Mouse (Mus musculus) spleen, adult 18-20 months (tissue): Measurements from ENCODE around the gene Olfr547.
"Not testable (repeated sequence)": the region's sequence is repeated elsewhere in the genome, so short reads cannot be mapped to it uniquely, and the experiment has no call there.

Experiments used
- DNase-seq, 2 experiments: peaks; one replicate each; pipeline ENCODE4 v3.0.0; 2022; ENCODE audit warnings: mixed read lengths in 2 of 2

The Olfr547 gene

DNA sequence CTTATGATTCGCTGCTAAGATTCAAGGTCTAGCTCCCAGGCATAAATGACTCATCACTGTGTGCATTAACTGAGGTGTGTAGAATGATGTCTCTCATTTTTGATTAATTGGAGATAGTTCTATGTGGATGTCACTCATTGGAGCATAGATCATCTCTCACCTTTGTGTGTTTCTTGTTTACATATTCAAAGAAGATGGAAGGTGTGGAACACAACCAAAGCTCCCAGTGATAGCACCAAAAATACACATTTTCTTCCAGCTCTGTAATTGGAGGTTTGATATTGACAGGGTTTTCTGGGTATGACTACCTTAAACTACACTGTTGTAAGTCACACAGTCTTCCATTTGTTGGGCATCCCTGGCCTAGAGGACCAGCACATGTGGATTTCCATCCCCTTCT lies at the start of gene Olfr547:
TSS of gene Olfr547 (plus strand) at position 301 of the 400 bp plus-strand sequence.
- no peak for DNase-seq

DNA sequence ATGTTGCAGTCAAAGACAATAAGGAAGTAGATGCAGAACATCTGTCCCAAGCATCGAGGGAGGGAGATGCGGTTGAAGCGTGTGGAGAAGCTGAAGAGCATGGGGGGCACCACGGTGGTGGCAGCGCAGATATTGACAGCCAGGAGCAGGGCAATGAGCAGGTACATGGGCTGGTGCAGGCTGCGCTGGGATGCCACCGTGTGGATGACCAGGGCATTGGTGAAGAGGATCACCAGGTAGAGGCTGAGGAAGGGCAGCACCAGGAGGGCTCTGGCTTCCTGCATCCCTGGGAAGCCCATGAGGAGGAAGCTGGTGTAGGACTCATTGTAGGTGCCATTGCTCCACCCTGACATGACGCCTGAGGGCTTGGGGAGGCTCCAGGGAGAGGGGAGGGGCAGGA lies 49.8 kb upstream of the Olfr547 start:
- not testable (repeated sequence) for DNase-seq

DNA sequence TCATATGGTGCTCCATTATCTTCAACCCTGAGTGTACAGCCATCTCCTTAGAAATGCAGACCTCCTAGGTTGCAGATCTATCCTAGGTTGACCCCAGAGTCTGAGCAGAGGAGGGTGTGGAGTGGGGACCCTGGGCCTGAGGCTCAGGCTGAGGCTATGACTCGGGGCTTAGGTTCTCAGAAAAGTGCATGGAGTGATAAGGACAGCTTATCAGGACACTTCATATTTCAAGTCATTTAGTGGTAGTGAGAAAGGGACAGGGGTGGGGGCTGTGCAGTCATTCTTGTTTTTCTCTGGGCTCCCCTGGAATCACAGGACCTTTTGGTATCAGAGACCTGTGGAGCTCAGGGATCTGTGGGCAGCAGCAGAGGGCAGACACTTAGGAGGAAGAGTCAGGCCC lies 48.4 kb upstream of the Olfr547 start:
- no peak for DNase-seq

DNA sequence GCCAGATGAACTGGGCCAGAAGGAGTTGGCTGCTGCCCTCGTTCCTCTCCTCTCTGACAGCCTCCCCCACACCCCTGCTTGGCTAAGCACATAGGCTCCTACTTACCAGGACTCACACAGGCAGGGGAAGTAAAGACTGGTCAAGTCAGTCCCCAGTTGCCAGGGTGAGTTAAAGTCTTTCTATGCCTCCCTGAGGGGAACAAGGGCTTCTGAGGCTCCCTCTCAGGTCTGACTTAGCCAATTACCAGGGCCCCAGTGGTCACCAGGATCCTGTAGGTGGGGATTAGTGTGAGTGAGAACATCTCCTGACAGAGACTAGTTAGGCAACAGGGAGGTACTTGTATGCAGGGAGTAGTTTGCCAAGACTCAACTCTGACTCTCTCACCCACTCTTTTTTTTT lies 46.4 kb upstream of the Olfr547 start, which contains the start of gene Olfr544:
TSS of gene Olfr544 (minus strand) at position 153 of the 400 bp plus-strand sequence.
- DNase-seq = no peak

DNA sequence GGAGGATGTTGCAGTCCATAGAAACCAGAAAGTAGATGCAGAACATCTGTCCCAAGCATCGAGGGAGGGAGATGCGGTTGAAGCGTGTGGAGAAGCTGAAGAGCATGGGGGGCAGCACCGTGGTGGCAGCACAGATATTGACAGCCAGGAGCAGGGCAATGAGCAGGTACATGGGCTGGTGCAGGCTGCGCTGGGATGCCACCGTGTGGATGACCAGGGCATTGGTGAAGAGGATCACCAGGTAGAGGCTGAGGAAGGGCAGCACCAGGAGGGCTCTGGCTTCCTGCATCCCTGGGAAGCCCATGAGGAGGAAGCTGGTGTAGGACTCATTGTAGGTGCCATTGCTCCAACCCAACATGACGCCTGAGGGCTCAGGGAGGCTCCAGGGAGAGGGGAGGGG lies 40.1 kb upstream of the Olfr547 start:
- DNase-seq = not testable (repeated sequence)

DNA sequence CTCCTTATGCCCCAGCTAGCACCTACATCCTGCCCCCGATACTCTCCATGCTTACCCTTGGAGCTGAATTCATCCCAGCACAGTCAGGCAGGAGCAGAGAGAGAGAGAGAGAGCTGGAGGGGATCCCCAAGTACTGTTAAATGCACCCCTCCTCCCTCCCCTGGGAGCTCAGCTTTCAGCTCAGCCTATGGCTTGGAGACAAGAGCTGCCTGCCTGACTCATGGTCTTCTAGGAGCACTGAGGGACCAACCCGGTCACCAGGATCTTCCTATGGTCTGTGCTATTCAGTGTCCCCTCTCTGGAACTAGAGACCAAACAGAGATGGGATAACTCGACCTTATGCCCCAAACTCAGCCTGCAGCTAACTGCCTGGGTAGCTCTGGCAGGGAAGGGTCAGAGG lies 35.1 kb upstream of the Olfr547 start, which contains the start of gene Olfr545:
TSS of gene Olfr545 (minus strand) at position 101 of the 400 bp plus-strand sequence.
- no peak for DNase-seq

DNA sequence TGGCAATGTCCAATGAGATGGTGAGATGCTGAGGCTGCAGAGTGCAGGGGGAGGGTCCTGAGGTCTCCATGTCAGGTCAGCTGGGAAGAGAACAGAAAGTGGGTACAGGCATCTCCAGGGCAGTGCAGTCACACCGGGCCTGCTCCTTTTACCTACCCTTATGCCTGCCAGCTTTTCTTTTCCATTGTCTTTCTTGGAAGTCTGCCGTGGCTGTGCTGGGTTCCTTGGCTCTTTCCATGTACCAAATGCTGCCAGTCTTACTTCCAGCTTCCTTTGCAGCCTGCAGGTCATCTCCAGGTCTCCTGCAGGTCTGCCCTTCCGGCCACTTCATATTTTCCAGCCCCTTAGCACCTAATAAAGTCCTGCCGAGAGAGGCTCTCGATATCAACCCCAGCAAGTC lies 32.6 kb upstream of the Olfr547 start:
- DNase-seq = no peak

DNA sequence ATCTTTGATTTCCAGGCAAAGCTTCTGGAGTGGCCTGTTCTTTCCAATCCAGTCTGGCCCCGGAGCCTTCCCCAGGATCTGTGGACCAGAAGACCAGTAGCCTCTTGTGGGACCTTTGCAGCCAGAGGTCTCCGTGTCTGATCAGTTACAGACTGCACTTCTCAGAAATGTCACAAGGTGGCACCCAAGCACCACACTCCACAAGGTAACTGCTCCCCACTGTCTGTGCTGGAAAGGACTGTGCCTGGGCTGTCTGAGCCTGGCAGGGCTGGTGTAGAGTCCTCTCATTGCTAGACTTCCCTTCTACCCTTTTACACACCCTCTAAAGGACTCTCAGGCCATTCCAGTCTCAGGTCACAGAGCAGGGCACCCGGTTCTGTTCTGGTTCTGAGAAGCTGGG lies 27.7 kb upstream of the Olfr547 start:
- DNase-seq = peak; percentile 35 to 65

DNA sequence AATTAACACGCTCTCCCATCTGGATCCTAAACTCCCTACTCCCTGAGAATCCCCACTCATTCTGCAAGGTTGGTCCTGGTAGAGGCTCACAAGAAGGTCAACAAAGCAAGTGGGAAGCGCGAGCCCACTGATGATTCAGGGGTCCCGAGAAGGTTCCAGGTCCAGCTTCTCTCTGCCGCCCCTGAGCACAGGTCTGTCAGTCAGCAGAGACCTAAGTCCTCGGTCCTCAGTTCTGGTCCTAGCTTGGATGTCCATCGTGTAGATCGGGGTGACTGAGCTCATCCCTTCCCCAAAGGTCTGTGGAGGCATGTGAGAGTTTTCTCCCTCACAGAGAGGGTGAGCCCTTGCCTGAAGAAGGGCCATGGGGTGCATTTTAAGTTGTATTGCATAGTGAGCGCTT lies 26.5 kb upstream of the Olfr547 start:
- no peak for DNase-seq

DNA sequence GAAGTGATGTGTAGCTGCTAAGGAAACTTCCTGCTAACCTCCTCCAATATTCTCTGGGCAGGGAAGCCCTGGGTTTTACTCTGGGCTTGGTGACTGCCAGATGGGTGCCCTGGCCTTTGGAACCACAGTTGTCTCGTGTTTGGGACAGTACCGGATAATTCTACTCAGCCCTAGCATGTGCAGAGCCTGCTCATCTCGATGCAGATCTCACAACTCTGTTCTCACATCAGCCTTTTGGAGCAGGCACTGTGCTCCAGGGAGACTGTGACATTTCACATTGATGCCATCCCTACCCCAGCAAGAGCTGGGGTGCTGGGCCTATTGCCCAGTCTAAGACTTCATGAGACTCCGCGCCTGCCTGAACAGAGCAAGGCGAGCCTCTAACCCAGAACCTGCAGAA lies 25.9 kb upstream of the Olfr547 start:
- DNase-seq = no peak

DNA sequence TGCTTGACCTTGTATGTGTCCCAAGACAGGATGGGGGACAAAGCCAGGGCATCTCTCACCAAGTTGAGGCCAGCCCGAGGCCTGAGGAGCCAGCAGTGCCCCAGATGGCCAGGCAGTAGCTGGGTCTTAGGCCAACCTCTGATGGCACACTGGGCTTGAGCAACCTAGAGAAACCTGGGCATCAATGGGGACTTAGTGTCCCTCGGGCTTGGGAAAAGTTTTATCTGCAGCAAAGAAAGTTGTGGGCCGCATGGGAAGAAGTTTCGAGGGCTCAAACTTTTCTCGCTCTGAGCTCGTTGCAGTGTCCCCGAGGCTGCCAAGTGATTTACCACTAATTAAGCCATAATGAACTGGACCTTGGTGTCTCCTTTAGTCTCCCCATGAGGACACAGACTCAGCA lies 24.8 kb upstream of the Olfr547 start:
- DNase-seq = no peak

DNA sequence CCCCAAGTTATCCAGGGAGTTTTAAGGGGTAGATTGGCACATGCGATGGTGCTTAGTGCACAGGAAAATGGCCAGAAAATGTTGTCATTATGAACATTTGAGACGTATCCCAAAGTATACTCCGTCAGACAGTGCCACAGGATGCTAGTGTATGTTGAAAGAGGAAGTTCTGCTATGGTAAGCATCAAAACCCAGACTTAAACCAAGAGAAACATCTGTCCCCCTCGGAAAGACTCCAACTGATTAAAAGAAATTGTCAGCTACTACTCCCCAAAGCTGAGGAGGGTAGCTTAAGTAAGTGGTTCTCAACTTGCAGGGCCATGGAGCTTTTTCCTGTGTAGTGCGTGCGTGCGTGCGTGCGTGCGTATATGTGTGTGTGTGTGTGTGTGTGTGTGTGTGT lies 22.6 kb upstream of the Olfr547 start:
- DNase-seq = no peak

DNA sequence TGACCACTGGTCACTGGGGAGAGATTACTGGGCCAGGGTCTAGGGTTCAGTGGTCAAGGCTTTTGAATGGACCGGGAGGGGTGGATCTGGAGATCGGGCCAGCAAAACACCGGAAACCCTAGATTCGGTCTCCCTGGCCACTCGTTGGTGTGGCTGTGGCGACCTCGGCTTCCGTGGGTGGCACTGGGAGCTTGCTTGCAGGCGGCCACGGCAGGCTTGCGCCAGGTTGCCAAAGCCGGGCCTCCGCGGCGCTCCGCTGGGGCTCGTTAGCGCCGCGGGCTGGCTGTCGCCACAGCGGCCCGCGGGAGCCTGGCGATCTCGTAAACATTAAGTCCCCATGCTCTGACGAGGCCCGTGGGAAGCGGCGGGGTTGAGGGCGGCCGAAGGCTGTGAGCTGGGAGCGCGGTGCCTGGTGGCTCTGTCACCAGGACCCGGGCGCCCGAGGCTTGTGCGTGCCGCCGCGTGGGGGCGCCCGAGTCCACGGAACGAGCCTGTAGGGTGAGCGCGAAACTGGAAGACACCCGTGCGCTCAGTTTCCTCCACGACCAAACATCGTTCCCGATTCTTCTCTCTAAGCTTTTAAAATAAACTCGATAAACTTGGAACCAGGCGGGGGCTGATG lies 21.6 kb upstream of the Olfr547 start:
- DNase-seq = peak; percentile 63 to 91

DNA sequence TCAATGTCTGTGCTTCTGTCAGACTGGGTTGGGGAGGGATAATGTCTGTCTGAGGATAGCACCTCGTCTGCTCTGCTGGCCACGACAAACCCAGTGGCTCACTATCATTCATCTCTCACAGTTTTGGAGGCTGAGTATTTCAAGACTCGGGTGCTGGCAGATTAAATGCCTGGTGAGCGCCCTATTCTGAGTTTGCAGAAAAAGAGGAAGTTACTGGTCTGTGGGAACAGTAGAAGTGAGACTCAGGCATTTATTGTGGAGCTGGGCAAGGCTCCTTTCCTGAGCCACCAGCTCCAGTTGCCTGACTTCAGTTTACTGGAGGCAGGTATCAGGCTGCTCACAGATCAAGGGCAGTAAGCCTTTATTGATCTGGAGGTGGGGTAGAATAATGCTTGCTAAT lies 20.4 kb upstream of the Olfr547 start:
- DNase-seq = no peak

DNA sequence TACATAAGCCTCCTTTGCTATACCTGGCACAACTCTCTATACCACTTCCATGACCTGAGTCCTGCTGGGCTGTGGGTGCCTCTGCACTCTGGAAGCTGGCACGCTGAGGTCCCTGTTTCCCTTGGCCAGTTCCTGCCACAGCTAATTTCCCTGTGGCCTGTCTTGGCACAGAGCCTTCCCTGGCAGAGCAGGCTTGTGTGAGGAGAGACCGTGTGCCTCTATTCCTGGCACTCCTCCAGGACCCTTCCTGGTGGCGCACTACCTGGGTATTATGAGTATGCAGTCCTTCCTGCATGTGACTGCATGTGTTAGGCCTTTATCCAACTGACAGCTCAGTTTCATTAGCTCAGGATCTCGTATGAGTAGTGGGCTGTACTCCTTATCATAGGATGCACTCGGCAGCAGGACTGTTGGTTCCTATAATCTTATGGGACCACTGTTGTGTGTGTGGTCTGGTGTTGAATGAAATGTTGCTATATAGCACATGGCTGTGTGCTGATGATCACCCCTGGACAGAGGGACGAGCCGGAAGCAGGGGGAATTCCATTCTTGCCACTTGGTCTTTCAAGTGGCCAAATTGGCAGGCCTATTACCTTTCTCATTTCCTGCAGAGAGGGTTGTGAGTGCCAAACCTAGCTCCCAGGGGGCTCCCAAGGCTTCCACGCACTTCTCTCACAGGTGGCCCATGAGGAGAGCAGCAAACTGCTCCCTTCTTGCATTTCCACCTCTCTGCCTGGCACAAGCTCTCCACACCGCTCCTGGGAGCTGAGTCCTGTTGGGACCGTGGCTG lies 18.1 kb upstream of the Olfr547 start:
- DNase-seq = no peak

DNA sequence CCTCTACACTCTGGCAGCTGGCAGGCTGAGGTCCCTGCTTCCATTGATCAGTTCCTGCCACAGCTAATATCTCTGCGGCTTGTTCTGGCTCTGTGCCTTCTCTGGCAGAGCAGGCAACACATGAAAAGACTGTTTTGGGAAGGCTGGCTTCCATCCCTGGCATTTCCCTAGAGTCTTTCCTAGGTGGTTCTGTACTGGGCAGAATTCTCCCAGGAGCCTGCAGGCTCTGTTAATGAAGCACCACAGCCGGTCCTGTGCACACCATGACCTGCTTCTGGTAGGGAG lies 17.6 kb upstream of the Olfr547 start:
- no peak for DNase-seq

DNA sequence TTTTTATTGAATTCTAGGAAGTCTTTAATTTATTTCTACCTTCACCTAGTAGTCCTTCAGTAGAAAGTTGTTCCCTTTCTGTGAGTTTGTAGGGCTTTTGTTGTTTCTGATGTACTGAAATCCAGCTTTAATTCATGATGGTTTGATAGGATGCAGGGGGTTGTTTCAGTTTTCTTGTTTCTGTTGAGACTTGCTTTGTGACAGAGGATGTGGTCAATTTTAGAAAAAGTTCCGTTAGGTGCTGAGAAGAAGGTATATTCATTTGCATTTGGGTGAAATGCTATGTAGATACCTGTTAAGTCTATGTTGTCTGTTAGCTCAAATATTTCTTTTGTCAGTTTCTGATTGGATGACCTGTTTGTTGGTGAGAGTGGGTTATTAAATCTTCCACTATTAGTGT lies 5.5 kb upstream of the Olfr547 start:
- DNase-seq = no peak

DNA sequence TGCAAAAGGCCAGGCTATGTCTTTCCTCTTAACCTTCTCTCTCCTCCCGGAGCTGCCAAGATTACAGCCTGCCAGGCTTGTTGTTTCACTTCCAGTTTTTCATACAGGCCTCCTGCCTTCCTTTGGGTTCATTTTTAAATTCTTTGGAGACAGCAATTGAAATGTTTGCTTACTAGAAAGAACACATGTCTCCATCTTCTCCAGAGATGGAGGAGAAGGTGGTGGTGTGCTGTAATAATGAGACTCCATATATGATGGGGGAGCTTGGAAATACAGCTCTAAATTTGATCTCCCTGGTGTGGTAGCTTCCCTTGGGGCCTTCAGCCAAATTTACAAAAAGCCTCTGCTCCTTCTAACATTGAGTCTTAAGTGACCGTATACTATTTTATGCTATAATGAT lies 6.0 kb downstream of the Olfr547 start, which contains the start of gene Olfr548-ps1:
TSS of gene Olfr548-ps1 (plus strand) at position 301 of the 400 bp plus-strand sequence.
- no peak for DNase-seq

DNA sequence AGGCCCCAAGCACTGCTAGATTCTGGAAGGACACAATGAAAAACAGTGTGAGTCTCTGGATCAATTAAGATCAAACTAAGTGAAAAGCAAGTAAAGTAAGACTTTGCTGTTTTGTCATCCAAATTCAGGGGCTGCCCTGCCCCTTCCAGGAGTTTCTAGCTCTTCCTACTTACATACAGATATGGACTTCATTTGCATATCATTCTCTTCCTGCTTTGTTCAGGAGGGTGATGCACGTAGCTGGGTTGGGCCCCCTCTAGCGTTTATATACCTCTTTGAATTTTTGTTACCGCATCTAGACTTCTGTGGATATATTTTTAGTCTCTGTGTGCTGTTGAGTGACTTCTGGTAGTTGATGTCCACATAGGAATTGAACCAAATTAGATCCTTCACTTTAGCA lies 6.7 kb downstream of the Olfr547 start:
- DNase-seq = no peak

DNA sequence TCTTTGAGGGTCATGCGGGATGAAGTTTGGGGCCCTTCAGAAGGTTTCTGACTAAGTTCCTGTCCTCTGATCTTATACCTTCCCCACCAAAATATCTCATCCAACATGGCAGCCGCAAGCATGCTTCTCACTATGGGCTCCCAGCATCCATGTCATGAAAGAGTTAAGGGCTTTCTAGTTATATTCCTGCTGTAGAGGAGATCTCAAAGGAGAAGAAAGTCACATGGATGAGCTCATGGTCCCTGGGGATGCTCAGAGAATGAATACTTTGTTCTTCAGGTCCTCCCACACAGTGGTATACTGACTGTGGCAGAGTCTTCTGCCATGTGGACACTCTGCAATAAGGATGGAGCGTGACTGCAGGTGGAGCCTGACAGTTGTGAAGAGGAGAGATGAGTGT lies 15.0 kb downstream of the Olfr547 start, which contains the start of gene Olfr549:
TSS of gene Olfr549 (plus strand) at position 301 of the 400 bp plus-strand sequence.
- no peak for DNase-seq

DNA sequence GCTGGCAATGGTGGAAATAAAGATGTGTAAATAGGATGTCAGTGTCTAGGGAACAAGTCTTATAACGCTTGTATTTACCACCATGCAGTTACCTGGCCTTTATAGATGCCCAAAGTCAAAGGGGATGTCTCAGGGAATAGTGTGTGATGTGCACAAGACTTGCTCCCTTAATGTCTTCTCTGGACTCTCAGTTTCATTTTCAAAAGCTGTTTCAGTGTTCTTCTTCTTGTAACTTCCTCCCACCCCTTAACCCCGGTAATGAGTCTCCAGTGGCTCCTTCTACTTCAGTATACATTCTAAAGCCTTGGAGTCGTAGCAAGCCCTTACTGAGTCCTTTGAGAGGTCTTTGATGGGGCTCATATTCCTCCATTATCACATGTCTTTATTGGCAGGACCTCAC lies 18.7 kb downstream of the Olfr547 start:
- DNase-seq = no peak

DNA sequence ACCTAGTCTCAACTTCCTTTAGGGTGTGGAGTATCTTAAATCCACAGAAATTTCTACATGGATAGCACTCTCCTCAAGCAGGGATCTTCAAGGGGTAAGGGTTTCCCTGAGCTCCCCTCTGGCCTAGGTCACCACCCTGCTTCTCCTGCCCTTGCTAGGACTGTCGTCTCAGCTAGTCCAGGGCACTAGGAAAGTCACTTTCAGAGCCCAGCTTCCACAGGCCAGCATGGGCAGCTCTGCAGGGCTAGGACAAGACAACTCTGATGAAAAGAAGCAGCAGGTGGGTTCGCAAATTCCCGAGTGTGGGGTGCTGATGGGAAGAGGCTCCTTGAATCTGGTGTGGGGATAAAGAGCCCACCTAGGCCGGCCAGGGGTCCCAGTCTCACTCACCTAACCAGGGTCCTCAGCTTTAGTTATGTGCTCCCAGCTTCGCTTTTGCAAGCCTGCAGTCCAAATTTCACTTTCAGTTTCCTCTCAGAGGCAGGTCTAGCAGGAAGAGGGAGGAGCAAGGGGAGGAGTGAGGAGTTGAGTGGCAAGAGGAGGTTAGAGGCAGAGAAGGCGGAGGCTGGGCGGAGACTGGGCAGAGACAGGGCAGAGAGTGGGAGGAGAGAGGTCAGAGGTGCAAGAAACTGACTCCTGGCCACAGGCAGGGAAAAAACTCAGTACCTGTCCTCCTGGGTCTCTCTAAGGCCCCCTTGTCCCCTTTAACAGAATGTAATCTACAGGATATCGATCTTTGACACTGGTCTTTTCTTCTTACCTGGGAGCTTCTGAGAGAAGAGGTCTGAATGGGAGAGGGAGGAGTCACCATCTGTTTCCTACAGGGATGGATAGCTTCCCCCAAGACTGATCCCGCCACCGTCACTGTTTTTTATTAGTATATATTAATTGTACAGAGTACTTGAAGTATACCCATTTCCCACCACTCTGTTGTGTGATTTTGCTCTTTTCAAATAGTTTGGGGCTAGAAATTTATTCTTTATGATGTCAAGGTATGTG lies 30.7 kb downstream of the Olfr547 start, which contains the start of gene Trim21:
TSS of gene Trim21 (minus strand) at position 488 of the 999 bp plus-strand sequence.
- peak; percentile 81 to 83 for DNase-seq

DNA sequence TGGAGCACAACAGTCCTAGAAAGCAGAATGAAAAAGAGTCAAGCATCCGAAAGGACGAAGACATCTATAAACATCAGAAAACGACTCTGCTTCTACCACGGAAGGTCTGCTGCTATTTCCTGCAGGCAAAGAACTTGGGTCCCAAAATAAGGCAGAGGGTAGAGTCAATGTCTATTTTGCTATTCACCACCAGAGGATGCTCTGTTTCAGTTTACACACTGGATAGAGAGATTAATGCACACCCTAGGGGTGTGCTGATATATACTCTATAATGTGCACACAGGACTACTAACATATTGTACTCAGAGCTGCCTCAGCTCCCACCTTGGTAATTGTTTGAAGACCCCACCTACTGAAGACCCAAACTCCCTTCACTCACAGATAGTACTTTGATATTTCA lies 31.7 kb downstream of the Olfr547 start:
- DNase-seq = no peak
